Mouse (Mus musculus): Measurements from ENCODE around the gene Selenon. TPM values are rescaled to one million over a fixed set of nuclear protein-coding genes. Genes with fewer than 3 reads are reported as not detected.

Selenon gene
- 10 to 100 TPM; 24.3 to 28.9 TPM for total RNA-seq (2021)
- long read RNA-seq, experiment 1, transcript Selenon-201 (12 exons, 3,445 nt) = major isoform, 52 of 55 reads
- long read RNA-seq, experiment 1, partial matches to known transcripts = 2 of 55 reads
- long read RNA-seq, experiment 1, other reads (novel, unspliced or antisense) = 1 of 55 reads
- long read RNA-seq, experiment 2, transcript Selenon-201 (12 exons, 3,445 nt) = major isoform, 32 of 59 reads
- long read RNA-seq, experiment 2, partial matches to known transcripts = 9 of 59 reads
- long read RNA-seq, experiment 2, other reads (novel, unspliced or antisense) = 18 of 59 reads

- DNase-seq (ENCODE audit: low spot score in 2 of 2) = peak; percentile 66 to 75
Measured at GRCm38 (mm10) chr4:134551494-134552316, at the start of gene Selenon. Selenon (minus strand) TSS chr4:134552166.

GRCm38 (mm10) chr4:134601404-134601803 is 49.4 kb upstream of the Selenon start:
- no peak for DNase-seq (ENCODE audit: low spot score in 2 of 2)

GRCm38 (mm10) chr4:134600777-134601176 is 48.8 kb upstream of the Selenon start:
- DNase-seq (ENCODE audit: low spot score in 2 of 2) = no peak

GRCm38 (mm10) chr4:134600060-134600459 is 48.1 kb upstream of the Selenon start:
- DNase-seq (ENCODE audit: low spot score in 2 of 2) = no peak

- DNase-seq (ENCODE audit: low spot score in 2 of 2) = no peak
Measured at GRCm38 (mm10) chr4:134596816-134597692, 45.1 kb upstream of the Selenon start.

GRCm38 (mm10) chr4:134594731-134595439 is 42.9 kb upstream of the Selenon start:
- no peak for DNase-seq (ENCODE audit: low spot score in 2 of 2)

- DNase-seq (ENCODE audit: low spot score in 2 of 2) = no peak
Measured at GRCm38 (mm10) chr4:134592442-134592841, 40.5 kb upstream of the Selenon start.

- DNase-seq (ENCODE audit: low spot score in 2 of 2) = peak; percentile 63 to 71
Measured at GRCm38 (mm10) chr4:134591506-134592061, 39.6 kb upstream of the Selenon start.

- no peak for DNase-seq (ENCODE audit: low spot score in 2 of 2)
Measured at GRCm38 (mm10) chr4:134590227-134590926, 38.4 kb upstream of the Selenon start.

- no peak for DNase-seq (ENCODE audit: low spot score in 2 of 2)
Measured at GRCm38 (mm10) chr4:134589786-134590185, 37.8 kb upstream of the Selenon start.

- DNase-seq (ENCODE audit: low spot score in 2 of 2) = peak in 1 of 2 experiments; percentile 32
Measured at GRCm38 (mm10) chr4:134588951-134589350, 37.0 kb upstream of the Selenon start.

- no peak for DNase-seq (ENCODE audit: low spot score in 2 of 2)
Measured at GRCm38 (mm10) chr4:134588287-134588686, 36.3 kb upstream of the Selenon start.

GRCm38 (mm10) chr4:134587636-134588197 is 35.8 kb upstream of the Selenon start:
- DNase-seq (ENCODE audit: low spot score in 2 of 2) = peak; percentile 48 to 65

- DNase-seq (ENCODE audit: low spot score in 2 of 2) = no peak
Measured at GRCm38 (mm10) chr4:134586631-134587030, 34.7 kb upstream of the Selenon start.

GRCm38 (mm10) chr4:134586126-134586525 is 34.2 kb upstream of the Selenon start:
- no peak for DNase-seq (ENCODE audit: low spot score in 2 of 2)

GRCm38 (mm10) chr4:134583513-134583912 is 31.5 kb upstream of the Selenon start:
- DNase-seq (ENCODE audit: low spot score in 2 of 2) = peak; percentile 39 to 59

GRCm38 (mm10) chr4:134581365-134581764 is 29.4 kb upstream of the Selenon start:
- DNase-seq (ENCODE audit: low spot score in 2 of 2) = no peak

- DNase-seq (ENCODE audit: low spot score in 2 of 2) = no peak
Measured at GRCm38 (mm10) chr4:134580351-134581148, 28.6 kb upstream of the Selenon start.
